Mouse (Mus musculus): ENCODE measurements around the gene Adamts3.

- TF ChIP-seq CTCF (IDR thresholded peaks at IDR 0.05; ENCODE audit: low read depth) (no peak; the same call in 1 of the 2 replicates), EP300 (optimal IDR thresholded peaks at IDR 0.05) (no peak)
These were observed 14.4 kb upstream of the Adamts3 start for GRCm38 (mm10) chr5:89897495-89897894.

Data from stomach, postnatal 0 days (tissue).